Mouse (Mus musculus): Measurements from ENCODE around the gene Fam43b. TPM values are rescaled to one million over a fixed set of nuclear protein-coding genes. Genes with fewer than 3 reads are reported as not detected.

The Fam43b gene
- polyA plus RNA-seq, 1 experiment from 2014 or later, result 0.09 TPM

GRCm38 (mm10) chr4:138383789-138384188 is 12.5 kb downstream of the Fam43b start:
- peaks cover 4% of the 10 kb centered on the region; the same call in 1 of the 2 replicates for H3K27me3 ChIP-seq
- ATAC-seq (ENCODE audit: insufficient number of reproducible peaks, low FRiP score, low TSS enrichment, low read depth), result no peak
- no peaks in the 10 kb centered on the region for H3K4me1 ChIP-seq
- no peak overlapping the region for H3K27ac ChIP-seq (replicated peaks)
- H3K9me3 ChIP-seq (replicated peaks), result no peaks in the 10 kb centered on the region
- H3K9ac ChIP-seq, result no peak overlapping the region
- H3K4me3 ChIP-seq (replicated peaks), result no peak overlapping the region
- WGBS, result 47% methylated on average over 4 of the region's 4 CpGs
- no peaks in the 10 kb centered on the region for H3K36me3 ChIP-seq
- no peak overlapping the region for H3K4me2 ChIP-seq (replicated peaks)

GRCm38 (mm10) chr4:138382462-138382861 is 13.9 kb downstream of the Fam43b start:
- 76% methylated on average over 6 of the region's 6 CpGs for WGBS
- H3K4me2 ChIP-seq (replicated peaks), result no peak overlapping the region
- no peak overlapping the region for H3K9ac ChIP-seq
- peaks cover 4% of the 10 kb centered on the region; the same call in 1 of the 2 replicates for H3K27me3 ChIP-seq
- H3K27ac ChIP-seq (replicated peaks), result no peak overlapping the region
- no peaks in the 10 kb centered on the region for H3K9me3 ChIP-seq (replicated peaks)
- no peaks in the 10 kb centered on the region for H3K36me3 ChIP-seq
- no peak overlapping the region for H3K4me3 ChIP-seq (replicated peaks)
- H3K4me1 ChIP-seq, result no peaks in the 10 kb centered on the region
- no peak for ATAC-seq (ENCODE audit: insufficient number of reproducible peaks, low FRiP score, low TSS enrichment, low read depth)

GRCm38 (mm10) chr4:138380132-138380689 is 16.1 kb downstream of the Fam43b start:
- H3K27ac ChIP-seq (replicated peaks), result no peak overlapping the region
- no peak for ATAC-seq (ENCODE audit: insufficient number of reproducible peaks, low FRiP score, low TSS enrichment, low read depth)
- no peak overlapping the region for H3K9ac ChIP-seq
- H3K27me3 ChIP-seq, result peaks cover 4% of the 10 kb centered on the region; the same call in 1 of the 2 replicates
- H3K4me3 ChIP-seq (replicated peaks), result no peak overlapping the region
- WGBS, result 47% methylated on average over 10 of the region's 10 CpGs
- H3K4me2 ChIP-seq (replicated peaks), result no peak overlapping the region
- H3K4me1 ChIP-seq, result no peaks in the 10 kb centered on the region
- no peaks in the 10 kb centered on the region for H3K9me3 ChIP-seq (replicated peaks)
- no peaks in the 10 kb centered on the region for H3K36me3 ChIP-seq

- H3K36me3 ChIP-seq, result no peaks in the 10 kb centered on the region
- no peak overlapping the region for H3K4me2 ChIP-seq (replicated peaks)
- no peaks in the 10 kb centered on the region for H3K9me3 ChIP-seq (replicated peaks)
- no peak; the same call in 1 of the 2 replicates for ATAC-seq (ENCODE audit: insufficient number of reproducible peaks, low FRiP score, low TSS enrichment, low read depth)
- H3K27ac ChIP-seq (replicated peaks), result no peak overlapping the region
- no peak overlapping the region for H3K9ac ChIP-seq
- no peaks in the 10 kb centered on the region for H3K4me1 ChIP-seq
- 56% methylated on average over 14 of the region's 14 CpGs for WGBS
- H3K27me3 ChIP-seq, result peaks cover 4% of the 10 kb centered on the region; the same call in 1 of the 2 replicates
- no peak overlapping the region for H3K4me3 ChIP-seq (replicated peaks)
These were observed 17.1 kb downstream of the Fam43b start for GRCm38 (mm10) chr4:138379091-138379840.

- no peaks in the 10 kb centered on the region for H3K9me3 ChIP-seq (replicated peaks)
- 48% methylated on average over 6 of the region's 6 CpGs for WGBS
- H3K27ac ChIP-seq (replicated peaks), result no peak overlapping the region
- no peak overlapping the region for H3K9ac ChIP-seq
- no peak overlapping the region for H3K4me2 ChIP-seq (replicated peaks)
- no peak for ATAC-seq (ENCODE audit: insufficient number of reproducible peaks, low FRiP score, low TSS enrichment, low read depth)
- peaks cover 4% of the 10 kb centered on the region; the same call in 1 of the 2 replicates for H3K27me3 ChIP-seq
- H3K36me3 ChIP-seq, result no peaks in the 10 kb centered on the region
- H3K4me1 ChIP-seq, result no peaks in the 10 kb centered on the region
- H3K4me3 ChIP-seq (replicated peaks), result no peak overlapping the region
These were observed 18.8 kb downstream of the Fam43b start for GRCm38 (mm10) chr4:138377526-138377925.

GRCm38 (mm10) chr4:138375117-138375516 is 21.2 kb downstream of the Fam43b start:
- no peak for ATAC-seq (ENCODE audit: insufficient number of reproducible peaks, low FRiP score, low TSS enrichment, low read depth)

GRCm38 (mm10) chr4:138370996-138371516 is 25.3 kb downstream of the Fam43b start:
- WGBS, result 78% methylated on average over 5 of the region's 5 CpGs
- H3K4me1 ChIP-seq, result peaks cover 12% of the 10 kb centered on the region
- no peaks in the 10 kb centered on the region for H3K36me3 ChIP-seq
- ATAC-seq (ENCODE audit: insufficient number of reproducible peaks, low FRiP score, low TSS enrichment, low read depth), result no peak
- no peak overlapping the region for H3K4me2 ChIP-seq (replicated peaks)
- no peak overlapping the region for H3K27ac ChIP-seq (replicated peaks)
- no peak overlapping the region for H3K4me3 ChIP-seq (replicated peaks)
- no peak overlapping the region for H3K9ac ChIP-seq
- H3K27me3 ChIP-seq, result peaks cover 19% of the 10 kb centered on the region
- H3K9me3 ChIP-seq (replicated peaks), result no peaks in the 10 kb centered on the region

More at GRCm38 (mm10) chr4:138375117-138375516, 21.2 kb downstream of the Fam43b start:
- Histone ChIP-seq H3K9me3 (replicated peaks) (no peaks in the 10 kb centered on the region), H3K4me1 (no peaks in the 10 kb centered on the region), H3K27ac (replicated peaks) (no peak overlapping the region), H3K9ac (no peak overlapping the region), H3K4me2 (replicated peaks) (no peak overlapping the region), H3K36me3 (no peaks in the 10 kb centered on the region), H3K4me3 (replicated peaks) (no peak overlapping the region), H3K27me3 (peaks cover 4% of the 10 kb centered on the region; the same call in 1 of the 2 replicates)
- 79% methylated on average over 3 of the region's 3 CpGs for WGBS

- Histone ChIP-seq H3K36me3 (no peaks in the 10 kb centered on the region), H3K4me1 (peaks cover 12% of the 10 kb centered on the region), H3K4me3 (replicated peaks) (no peak overlapping the region), H3K4me2 (replicated peaks) (peak overlapping the region; percentile 50; the same call in 1 of the 2 replicates), H3K27me3 (peaks cover 19% of the 10 kb centered on the region), H3K9ac (no peak overlapping the region), H3K27ac (replicated peaks) (no peak overlapping the region), H3K9me3 (replicated peaks) (no peaks in the 10 kb centered on the region)
- WGBS, result 73% methylated on average over 12 of the region's 12 CpGs
- no peak for ATAC-seq (ENCODE audit: insufficient number of reproducible peaks, low FRiP score, low TSS enrichment, low read depth)
These were observed 27.6 kb downstream of the Fam43b start for GRCm38 (mm10) chr4:138368498-138369260.

GRCm38 (mm10) chr4:138367641-138368497 is 28.5 kb downstream of the Fam43b start, which contains the start of gene Cda:
Cda (minus strand) TSS chr4:138367992.
- Histone ChIP-seq H3K27ac (replicated peaks) (no peak within 1 kb of the TSS), H3K4me3 (replicated peaks) (peak within 1 kb of the TSS; percentile 30), H3K36me3 (no peaks in the 10 kb centered on the region), H3K4me1 (peaks cover 12% of the 10 kb centered on the region), H3K9ac (no peak within 1 kb of the TSS), H3K27me3 (peaks cover 19% of the 10 kb centered on the region), H3K4me2 (replicated peaks) (peak within 1 kb of the TSS; percentile 50), H3K9me3 (replicated peaks) (no peaks in the 10 kb centered on the region)
- ATAC-seq (ENCODE audit: insufficient number of reproducible peaks, low FRiP score, low TSS enrichment, low read depth), result peak; percentile 77; the same call in 1 of the 2 replicates
- WGBS, result 5% methylated on average over 34 of the region's 34 CpGs

GRCm38 (mm10) chr4:138366561-138366960 is 29.8 kb downstream of the Fam43b start:
- no peak overlapping the region for H3K27ac ChIP-seq (replicated peaks)
- H3K4me3 ChIP-seq (replicated peaks), result no peak overlapping the region
- H3K4me2 ChIP-seq (replicated peaks), result no peak overlapping the region
- H3K27me3 ChIP-seq, result peaks cover 23% of the 10 kb centered on the region
- no peaks in the 10 kb centered on the region for H3K36me3 ChIP-seq
- 62% methylated on average over 2 of the region's 2 CpGs for WGBS
- no peak overlapping the region for H3K9ac ChIP-seq
- H3K9me3 ChIP-seq (replicated peaks), result no peaks in the 10 kb centered on the region
- ATAC-seq (ENCODE audit: insufficient number of reproducible peaks, low FRiP score, low TSS enrichment, low read depth), result no peak
- peaks cover 12% of the 10 kb centered on the region for H3K4me1 ChIP-seq
